Mouse (Mus musculus): ENCODE data around the gene Gldc.

The Gldc gene

GRCm38 (mm10) chr19:30157031-30157687 lies 18.1 kb downstream of the Gldc start:
- DNase-seq: no peak

- DNase-seq: no peak
These were observed 21.5 kb downstream of the Gldc start for GRCm38 (mm10) chr19:30153729-30154128.

DNA sequence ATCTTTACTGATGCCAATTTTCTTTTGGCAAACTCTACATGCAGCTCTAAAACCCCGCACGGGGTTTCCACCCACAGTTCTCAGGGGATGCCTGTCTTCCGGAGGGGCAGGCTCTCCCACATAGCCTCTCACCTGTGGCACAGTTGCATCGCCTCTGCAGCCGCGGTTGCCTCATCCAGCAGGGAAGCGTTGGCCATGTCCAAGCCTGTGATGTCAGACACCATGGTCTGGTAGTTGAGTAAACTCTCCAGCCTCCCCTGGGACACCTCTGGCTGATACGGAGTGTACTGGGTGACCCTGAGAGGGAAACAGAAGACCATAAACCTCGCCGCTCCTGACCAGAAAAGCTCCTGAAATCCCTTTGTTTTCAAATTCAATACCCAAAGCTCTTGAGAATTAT lies 23.9 kb downstream of the Gldc start:
- peak in 1 of 2 experiments; percentile 56 for DNase-seq

DNA sequence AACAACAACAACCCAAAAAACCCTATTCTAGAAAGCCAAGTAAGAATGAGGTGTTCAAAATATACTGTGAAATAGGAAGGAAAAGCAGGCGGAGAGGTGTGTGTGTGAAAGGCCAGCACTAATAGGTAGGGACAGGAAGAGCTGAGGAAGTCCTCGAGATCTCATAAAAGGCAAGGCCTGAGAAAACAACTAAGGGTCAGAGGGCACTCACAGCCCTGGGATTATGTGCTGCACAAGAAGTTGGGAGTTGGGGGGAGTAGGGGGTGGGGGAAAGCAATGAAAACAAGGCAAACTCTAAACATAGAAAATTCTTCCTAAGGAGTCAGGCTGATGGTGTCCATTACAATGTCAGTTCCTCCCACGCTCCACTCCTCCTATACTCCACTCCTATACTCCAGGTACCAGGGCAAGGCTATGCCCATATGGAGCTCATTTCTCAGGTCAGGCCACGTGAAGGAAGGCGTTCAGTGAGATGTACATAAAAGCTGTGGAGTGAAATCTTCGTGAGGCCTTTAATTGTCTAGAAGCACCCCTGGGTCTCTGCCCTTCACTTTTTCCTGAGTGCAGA lies 25.9 kb downstream of the Gldc start:
- DNase-seq: no peak

DNA sequence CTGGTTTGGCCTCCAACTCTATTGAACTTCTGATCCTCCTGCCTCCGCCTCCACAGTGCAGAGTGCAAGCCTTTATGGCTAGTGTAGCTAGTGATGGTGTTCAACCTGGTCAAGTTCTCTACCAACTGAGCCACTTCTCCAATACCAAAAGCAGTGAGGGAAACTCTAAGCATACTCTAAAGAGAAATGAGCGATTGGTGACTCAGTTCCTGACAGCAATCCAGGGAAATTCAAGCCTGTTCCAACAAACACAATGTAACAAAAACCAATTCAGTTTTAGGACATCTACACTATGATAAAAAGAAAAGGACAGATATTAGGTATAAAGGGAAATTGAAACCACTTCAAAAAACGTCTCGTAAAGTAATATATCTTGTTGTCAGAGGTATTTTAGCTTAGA lies 27.9 kb downstream of the Gldc start:
- DNase-seq: no peak

DNA sequence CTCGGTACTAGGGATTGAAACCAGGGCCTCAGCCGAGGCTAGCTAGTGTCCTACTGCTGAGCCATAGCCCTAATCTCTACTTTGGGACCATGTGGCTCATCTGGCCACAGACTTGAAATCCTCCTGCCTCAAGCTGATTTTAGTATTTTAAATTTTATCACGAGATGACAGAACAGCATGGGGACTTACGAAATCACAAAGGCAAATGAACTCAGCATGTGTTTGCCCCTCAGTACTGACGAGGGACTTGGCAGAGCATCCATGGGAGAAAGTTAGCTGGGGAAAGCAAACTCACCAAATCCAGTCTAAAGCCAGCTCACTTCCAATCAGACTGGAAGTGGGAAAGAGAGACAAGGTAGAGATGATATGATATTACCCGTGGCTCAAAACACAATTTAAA lies 28.5 kb downstream of the Gldc start:
- no peak for DNase-seq

DNA sequence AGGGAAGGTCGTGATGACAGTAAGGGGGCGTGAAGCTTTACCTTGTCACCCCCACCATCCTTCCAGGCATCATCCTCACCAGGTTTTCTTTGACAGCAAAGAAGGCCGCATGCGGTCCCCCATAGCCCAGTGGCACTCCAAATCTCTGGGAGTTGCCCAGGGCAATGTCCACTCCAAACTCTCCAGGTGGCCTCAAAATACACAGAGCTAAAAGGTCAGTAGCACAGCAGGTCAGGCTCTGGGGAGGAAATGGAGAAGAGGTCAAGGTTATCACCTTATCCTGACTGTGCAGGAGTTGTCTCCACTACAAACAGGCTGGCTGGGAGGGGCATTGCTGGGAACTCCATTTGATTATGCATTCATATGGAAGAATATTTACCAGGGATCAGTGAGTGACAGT lies 30.1 kb downstream of the Gldc start:
- no peak for DNase-seq

GRCm38 (mm10) chr19:30136308-30136707 lies 38.9 kb downstream of the Gldc start:
- DNase-seq: no peak

- DNase-seq: no peak
These were observed 47.1 kb downstream of the Gldc start for GRCm38 (mm10) chr19:30128177-30128576.

GRCm38 (mm10) chr19:30125670-30126059 lies 49.6 kb downstream of the Gldc start:
- DNase-seq: no peak

DNA sequence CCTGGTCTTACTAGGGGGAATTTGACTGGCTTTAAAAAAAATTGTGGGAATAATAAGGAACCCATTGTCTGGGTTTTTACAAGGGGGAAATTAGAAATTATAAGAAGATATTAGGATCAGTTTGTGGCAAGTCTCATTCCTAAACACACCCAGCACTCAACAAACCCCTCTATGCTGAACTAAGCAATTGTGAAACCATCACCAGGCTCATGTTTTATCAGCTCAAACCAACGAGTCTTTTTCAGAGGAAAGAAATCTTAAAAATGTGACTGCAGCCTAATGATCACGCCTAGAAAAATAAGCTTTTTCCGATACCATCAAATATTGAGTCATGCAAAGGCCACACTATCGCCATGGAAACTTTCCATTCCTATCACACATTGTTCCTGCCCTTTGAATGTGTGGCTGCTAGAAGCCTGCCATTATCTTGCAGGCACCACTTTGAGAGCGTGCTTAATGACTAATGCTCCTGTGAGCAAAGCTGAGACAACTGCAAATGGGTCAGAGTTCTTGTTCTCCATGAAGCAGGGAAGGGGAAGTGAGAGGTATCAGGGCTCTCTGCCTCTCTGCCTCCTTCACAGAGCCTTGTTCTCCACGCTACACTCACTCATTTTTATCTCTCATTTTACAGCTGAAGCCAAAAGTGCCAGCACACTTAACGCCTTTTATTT lies 50.1 kb downstream of the Gldc start:
- DNase-seq: no peak

GRCm38 (mm10) chr19:30118344-30119312 lies 56.6 kb downstream of the Gldc start:
- DNase-seq: peak; percentile 28 to 72

DNA sequence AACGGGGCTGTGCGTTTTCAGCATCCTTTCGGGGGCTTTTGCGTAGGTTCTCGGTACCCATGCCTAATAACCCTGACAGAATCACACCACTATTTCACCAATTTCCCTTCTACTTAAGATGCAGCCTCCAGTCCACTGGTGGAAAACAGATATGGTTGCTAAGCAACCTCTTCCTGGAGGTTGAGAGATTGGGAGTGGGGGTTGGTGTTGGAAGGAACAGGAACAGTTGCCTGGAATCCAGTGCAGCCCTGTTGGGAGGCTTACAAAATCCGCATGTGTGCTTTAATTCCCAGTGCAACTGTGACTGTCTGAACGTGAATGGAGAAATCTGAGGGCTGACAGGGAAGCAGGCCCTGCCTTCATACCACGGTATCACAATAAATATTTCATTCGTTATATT lies 57.5 kb downstream of the Gldc start:
- DNase-seq: no peak

- no peak for DNase-seq
These were observed 58.0 kb downstream of the Gldc start for GRCm38 (mm10) chr19:30117241-30117640.

DNA sequence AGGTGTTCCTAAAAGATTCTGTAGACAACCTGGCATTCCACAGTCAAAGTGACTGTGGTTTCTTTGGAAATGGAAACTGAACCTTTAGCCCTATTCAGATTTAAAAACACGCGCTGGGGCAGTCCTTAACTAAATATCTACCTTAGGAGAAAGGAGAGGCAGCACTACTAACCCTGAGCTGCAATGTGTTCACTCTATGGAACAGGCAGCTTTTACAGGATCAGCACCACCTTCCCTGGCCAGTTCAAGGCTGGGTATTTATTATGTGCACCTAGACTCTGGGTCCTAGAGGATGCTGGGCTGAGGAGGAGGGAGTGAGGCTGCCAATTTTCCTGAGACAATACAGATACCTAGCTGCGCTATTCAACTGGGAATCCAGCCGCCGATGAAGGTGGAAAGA lies 59.6 kb downstream of the Gldc start:
- DNase-seq: no peak

- DNase-seq: no peak
These were observed 60.2 kb downstream of the Gldc start for GRCm38 (mm10) chr19:30114919-30115441.

GRCm38 (mm10) chr19:30112961-30113688 lies 62.1 kb downstream of the Gldc start:
- no peak for DNase-seq

DNA sequence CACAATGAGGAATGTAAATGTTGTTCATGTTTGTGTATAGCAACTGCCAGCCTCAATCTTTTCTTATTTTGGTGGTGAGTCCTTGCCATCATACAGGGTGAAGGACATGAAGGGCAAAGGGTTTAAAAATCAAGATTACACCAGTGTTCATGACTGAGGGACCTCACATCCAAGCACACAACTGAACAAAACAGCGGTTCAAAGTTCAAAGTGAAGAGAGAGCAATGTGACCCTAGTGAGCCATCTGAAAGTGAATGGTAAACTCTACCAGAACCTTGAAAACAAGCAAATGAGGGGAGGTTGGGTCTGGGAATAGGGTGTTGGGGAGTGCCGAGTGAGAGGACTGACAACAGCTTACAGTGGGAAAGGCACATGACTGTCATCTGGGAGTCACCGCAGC lies 63.8 kb downstream of the Gldc start:
- no peak for DNase-seq

- DNase-seq: no peak
These were observed 66.1 kb downstream of the Gldc start for GRCm38 (mm10) chr19:30109122-30109521.

DNA sequence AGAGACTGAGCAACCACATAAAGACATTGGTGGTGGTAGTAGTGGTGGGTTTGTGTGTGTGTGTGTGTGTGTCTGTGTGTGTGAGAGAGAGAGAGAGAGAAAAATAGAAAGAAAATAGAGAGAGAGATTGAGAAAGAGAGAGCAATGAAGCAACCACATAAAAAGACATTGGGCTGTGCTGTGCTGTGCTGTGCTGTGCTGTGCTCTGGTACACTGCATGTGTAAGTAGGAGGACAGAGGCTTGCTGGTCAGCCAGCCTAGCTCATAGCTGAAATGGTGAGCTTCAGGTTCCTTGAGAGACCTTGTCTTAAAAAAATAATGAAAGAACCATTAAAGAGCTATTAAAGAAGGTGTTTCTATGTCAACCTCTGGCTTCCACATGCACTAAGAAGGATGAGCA lies 66.6 kb downstream of the Gldc start:
- DNase-seq: no peak

GRCm38 (mm10) chr19:30107221-30107845 lies 67.9 kb downstream of the Gldc start:
- DNase-seq: no peak

Data from kidney, postnatal 25 days (tissue).